Mouse (Mus musculus) erythroblast, embryonic 14.5 days (primary cell): ENCODE results near the gene C130026I21Rik.
"Not testable (repeated sequence)": the region's sequence is repeated elsewhere in the genome, so short reads cannot be mapped to it uniquely, and the experiment has no call there.

ENCODE experiments used
- GATA1 ChIP-seq: IDR thresholded peaks from 2 replicates; pipeline ENCODE4 v1.6.1; 2012; ENCODE audit warnings: low read length, inconsistent platforms, mixed read lengths
- TAL1 ChIP-seq: IDR thresholded peaks from 3 replicates; pipeline ENCODE4 v1.6.1; 2012; ENCODE audit warnings: low read length, inconsistent platforms, mixed read lengths

GRCm38 (mm10) chr1:84956771-84957170 is 313.6 kb downstream of the C130026I21Rik start:
- TF ChIP-seq TAL1, GATA1: not testable (repeated sequence)
